Mouse (Mus musculus): Measurements from ENCODE around the gene Mthfr. TPM values are rescaled to one million over a fixed set of nuclear protein-coding genes. Genes with fewer than 3 reads are reported as not detected.
A peak's percentile ranks its signal among the peaks of the same experiment; 100 is the strongest.

Mthfr gene
- total and polyA plus RNA-seq, 3 experiments = 15.3 to 17.0 (median 16.3) TPM

DNA sequence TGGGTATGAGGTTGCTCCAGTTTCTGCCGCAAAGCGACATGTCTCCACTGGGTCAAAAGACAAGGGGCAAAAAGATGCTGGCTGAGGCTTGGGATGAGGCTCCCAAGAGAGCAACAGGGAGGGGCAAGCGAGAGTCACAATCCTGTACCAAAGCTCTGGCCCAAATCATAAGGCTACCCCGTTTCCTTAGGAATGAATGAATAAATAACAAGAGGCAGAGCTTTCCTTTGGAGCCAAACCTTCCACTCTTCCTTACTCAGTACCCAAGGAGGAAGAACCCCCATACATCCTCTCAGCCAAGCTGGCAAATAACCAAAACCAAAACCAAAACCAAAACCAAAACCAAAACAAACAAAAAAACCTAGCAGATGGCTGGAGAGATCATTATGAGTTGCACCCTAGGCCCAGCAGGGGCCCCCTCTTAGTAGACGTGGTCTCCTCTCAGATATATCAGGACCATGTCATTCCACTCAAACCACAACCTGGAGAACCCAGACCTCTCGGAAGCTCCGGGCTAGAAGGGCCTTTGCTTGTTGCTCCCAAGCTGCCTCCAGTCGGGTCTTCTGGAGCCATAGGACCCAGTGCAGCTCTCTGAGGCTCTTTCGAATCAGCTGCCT, 30.8 kb downstream of the Mthfr start:
- in situ Hi-C loops (cut with MboI; ENCODE audit: low pct_ligation_motif_present, low pct_unique_long_range_greater_than_20kb, low sequenced_read_pairs) = no loop called here
- H3K79me2 ChIP-seq (replicated peaks; ENCODE audit: control insufficient read depth, extremely low read depth, insufficient read depth, poor library complexity, severe bottlenecking) = no peaks in the 10 kb centered on the region
- peak overlapping the region; percentile 43 to 65 (median 46) for H3K4me3 ChIP-seq (replicated peaks in 1 of 3; ENCODE audit: low read depth in 2 of 3, low read length in 2 of 3, poor library complexity in 1 of 3)
- DNase-seq (ENCODE audit: extremely low read depth) = peak; percentile 46
- dilution Hi-C loops (cut with MboI; ENCODE audit: extremely low pct_ligation_motif_present, extremely low pct_unique_long_range_greater_than_20kb, low sequenced_read_pairs) = no loop called here
- H3K9me3 ChIP-seq (replicated peaks; ENCODE audit: low read length) = no peaks in the 10 kb centered on the region
- H3K27ac ChIP-seq (ENCODE audit: insufficient read depth, low read depth) = peak overlapping the region; percentile 61
- TF ChIP-seq ZKSCAN1 (IDR thresholded peaks at IDR 0.05; ENCODE audit: borderline replicate concordance, low read depth, low read length) = no peak
- TF ChIP-seq UBTF (IDR thresholded peaks at IDR 0.05; ENCODE audit: low read depth, low read length) = 0 out of 2 replicates have a peak, but pooled peaks have one; percentile 73
- peak; percentile 49; the same call in 1 of the 2 replicates for TF ChIP-seq MXI1 (IDR thresholded peaks at IDR 0.05; ENCODE audit: low read depth, low read length)
- TF ChIP-seq POLR2A (IDR thresholded peaks at IDR 0.05; ENCODE audit: low read depth, low read length) = peak; percentile 36; the same call in 1 of the 2 replicates
- no peak for TF ChIP-seq SMC3 (IDR thresholded peaks at IDR 0.05; ENCODE audit: low read depth, low read length)
- no peak; the same call in 1 of the 2 replicates for TF ChIP-seq BHLHE40 (IDR thresholded peaks at IDR 0.05; ENCODE audit: low read depth, low read length)
- no peak for TF ChIP-seq ZC3H11A (IDR thresholded peaks at IDR 0.05; ENCODE audit: low read depth, low read length)
- TF ChIP-seq MAFK (IDR thresholded peaks at IDR 0.05; ENCODE audit: insufficient replicate concordance, low read length) = 0 out of 2 replicates have a peak, but pooled peaks have one; percentile 33
- TF ChIP-seq IRF4 (IDR thresholded peaks at IDR 0.05; ENCODE audit: low read depth, low read length) = peak; percentile 92
- TF ChIP-seq RAD21 (IDR thresholded peaks at IDR 0.05; ENCODE audit: low read depth, low read length) = no peak
- peak; percentile 46; the same call in 1 of the 2 replicates for TF ChIP-seq NELFE (IDR thresholded peaks at IDR 0.05; ENCODE audit: low read depth, low read length)
- peak; percentile 78 for TF ChIP-seq TBP (conservative IDR thresholded peaks at IDR 0.05; ENCODE audit: low read depth, low read length)
- TF ChIP-seq POLR2AphosphoS2 (IDR thresholded peaks at IDR 0.05; ENCODE audit: low read depth, low read length) = no peak
- TF ChIP-seq MYC (IDR thresholded peaks at IDR 0.05; ENCODE audit: low read depth, low read length) = 0 out of 2 replicates have a peak, but pooled peaks have one; percentile 47
- TF ChIP-seq MAX (IDR thresholded peaks at IDR 0.05; ENCODE audit: low read length) = no peak
- TF ChIP-seq CHD1 (IDR thresholded peaks at IDR 0.05; ENCODE audit: low read depth, low read length) = peak; percentile 66; the same call in 1 of the 2 replicates
- peak; percentile 79 for TF ChIP-seq SIN3A (IDR thresholded peaks at IDR 0.05; ENCODE audit: low read length)
- TF ChIP-seq ETS1 (conservative IDR thresholded peaks at IDR 0.05; ENCODE audit: low read depth, low read length) = peak; percentile 97
- TF ChIP-seq KAT2A (IDR thresholded peaks at IDR 0.05; ENCODE audit: insufficient replicate concordance, low read length) = no peak
- TF ChIP-seq NRF1 (IDR thresholded peaks at IDR 0.05; ENCODE audit: low read depth, low read length) = no peak
- peak; percentile 52; the same call in 1 of the 2 replicates for TF ChIP-seq MEF2A (IDR thresholded peaks at IDR 0.05; ENCODE audit: borderline replicate concordance, low read depth, low read length)
- peak; percentile 71; the same call in 1 of the 2 replicates for TF ChIP-seq RCOR1 (conservative IDR thresholded peaks at IDR 0.05; ENCODE audit: low read depth, low read length)
- TF ChIP-seq ELF1 (IDR thresholded peaks at IDR 0.05; ENCODE audit: low read depth, low read length) = peak; percentile 42; the same call in 1 of the 2 replicates
- peak; percentile 74 for TF ChIP-seq EP300 (IDR thresholded peaks at IDR 0.05; ENCODE audit: low read length)
- peak; percentile 40; the same call in 1 of the 2 replicates for TF ChIP-seq CHD2 (IDR thresholded peaks at IDR 0.05; ENCODE audit: low read length)
- TF ChIP-seq PAX5 (IDR thresholded peaks at IDR 0.05; ENCODE audit: low read length) = no peak
- peak; percentile 40; the same call in 1 of the 2 replicates for TF ChIP-seq HCFC1 (IDR thresholded peaks at IDR 0.05; ENCODE audit: low read depth, low read length)
- TF ChIP-seq GABPA (IDR thresholded peaks at IDR 0.05; ENCODE audit: insufficient replicate concordance, low read depth, low read length) = no peak
- peak; percentile 85 for TF ChIP-seq ZNF384 (IDR thresholded peaks at IDR 0.05; ENCODE audit: low read depth, low read length)
- TF ChIP-seq ZMIZ1 (IDR thresholded peaks at IDR 0.05; ENCODE audit: low read depth, low read length) = no peak
- TF ChIP-seq JUN (IDR thresholded peaks at IDR 0.05; ENCODE audit: insufficient read depth, low read depth, low read length) = peak; percentile 26; the same call in 1 of the 2 replicates
- peak; percentile 46; the same call in 1 of the 2 replicates for TF ChIP-seq JUND (conservative IDR thresholded peaks at IDR 0.05; ENCODE audit: low read depth, low read length)
- peak; percentile 87 for TF ChIP-seq MAZ (IDR thresholded peaks at IDR 0.05; ENCODE audit: low read depth, low read length)
- no peak for TF ChIP-seq CTCF (conservative IDR thresholded peaks at IDR 0.05 in 1 of 2, IDR thresholded peaks at IDR 0.05 in 1 of 2; ENCODE audit: low read depth in 2 of 2, low read length in 2 of 2)
- TF ChIP-seq E2F4 (IDR thresholded peaks at IDR 0.05; ENCODE audit: insufficient replicate concordance, low read depth, low read length) = no peak
- no peak for TF ChIP-seq USF2 (conservative IDR thresholded peaks at IDR 0.05; ENCODE audit: low read depth, low read length)
- TF ChIP-seq TCF12 (IDR thresholded peaks at IDR 0.05; ENCODE audit: low read depth, low read length) = peak; percentile 82
- TF ChIP-seq USF1 (IDR thresholded peaks at IDR 0.05; ENCODE audit: low read depth, low read length) = no peak
- peak overlapping the region; percentile 68 for H3K9ac ChIP-seq (ENCODE audit: insufficient read depth, low read depth)
- peaks cover 26 to 48% of the 10 kb centered on the region in 2 experiments for H3K4me1 ChIP-seq (ENCODE audit: control insufficient read depth in 1 of 2, insufficient read depth in 2 of 2)
- H3K27me3 ChIP-seq (replicated peaks) = peaks cover 1% of the 10 kb centered on the region
- peak overlapping the region; percentile 88 for H3K4me2 ChIP-seq (ENCODE audit: insufficient read depth, low read depth, poor library complexity, severe bottlenecking)
- H3K36me3 ChIP-seq (replicated peaks in 1 of 2; ENCODE audit: control insufficient read depth in 1 of 2, insufficient read depth in 1 of 2, low read length in 1 of 2) = peaks cover 2 to 4% of the 10 kb centered on the region in 2 experiments

Measured in CH12.LX (cell line).